Mouse (Mus musculus): ENCODE measurements at regions not wholly inside any gene's neighbourhood (a gene's known extent, or its start where the extent isn't known, plus 50 kb on each side); places are given as distances from the start of the nearest gene placed in this dataset.

- TF ChIP-seq CTCF (IDR thresholded peaks at IDR 0.05; ENCODE audit: extremely low read depth, insufficient read length, insufficient replicate concordance, low read depth, low read length) (no peak), POLR2A (IDR thresholded peaks at IDR 0.05; ENCODE audit: low read depth, low read length) (no peak)
Measured at GRCm38 (mm10) chr9:68166556-68166955, 326.4 kb downstream of the Vps13c start.

Measured in small intestine, adult 2 months (tissue).